Mouse (Mus musculus): ENCODE results near the gene Slc35e2. TPM values are rescaled to one million over a fixed set of nuclear protein-coding genes. Genes with fewer than 3 reads are reported as not detected.
A peak's percentile ranks its signal among the peaks of the same experiment; 100 is the strongest.
"Not testable (repeated sequence)": the region's sequence is repeated elsewhere in the genome, so short reads cannot be mapped to it uniquely, and the experiment has no call there.

Slc35e2 gene
- polyA plus RNA-seq, 1 experiment: 6.3 TPM

- Histone ChIP-seq H3K36me3 (ENCODE audit: control insufficient read depth, insufficient read depth) (peaks cover 12% of the 10 kb centered on the region), H3K4me3 (ENCODE audit: insufficient read depth, poor library complexity, severe bottlenecking) (no peak overlapping the region), H3K27me3 (ENCODE audit: control insufficient read depth, insufficient read depth, insufficient read length) (no peaks in the 10 kb centered on the region), H3K79me2 (ENCODE audit: control insufficient read depth, insufficient read depth) (peaks cover 77% of the 10 kb centered on the region), H3ac (ENCODE audit: control insufficient read depth, insufficient read length, low read depth) (no peak overlapping the region), H3K79me3 (ENCODE audit: low read depth) (peaks cover 70% of the 10 kb centered on the region)
- TF ChIP-seq MYOD1 (IDR thresholded peaks at IDR 0.05; ENCODE audit: control insufficient read depth, insufficient read length, low read depth): no peak
- no peak for TF ChIP-seq CTCF (IDR thresholded peaks at IDR 0.05; ENCODE audit: control insufficient read depth, insufficient read depth, insufficient read length)
- TF ChIP-seq CEBPB (IDR thresholded peaks at IDR 0.05; ENCODE audit: low read depth): no peak
- TF ChIP-seq MYOG (IDR thresholded peaks at IDR 0.05; ENCODE audit: control insufficient read depth, extremely low read depth, insufficient read length): no peak
- no peak for TF ChIP-seq MAX (IDR thresholded peaks at IDR 0.05)
- TF ChIP-seq USF1 (IDR thresholded peaks at IDR 0.05; ENCODE audit: low read depth): no peak
- no peak for TF ChIP-seq FOSL1 (IDR thresholded peaks at IDR 0.05; ENCODE audit: insufficient read depth, low read length, poor library complexity, severe bottlenecking)
Measured at GRCm38 (mm10) chr4:155566555-155566954, 34.7 kb upstream of the Slc35e2 start.

GRCm38 (mm10) chr4:155568170-155568569, 33.0 kb upstream of the Slc35e2 start:
- H3K36me3 ChIP-seq (ENCODE audit: control insufficient read depth, insufficient read depth): peaks cover 12% of the 10 kb centered on the region
- peaks cover 93% of the 10 kb centered on the region for H3K79me2 ChIP-seq (ENCODE audit: control insufficient read depth, insufficient read depth)
- no peak overlapping the region for H3ac ChIP-seq (ENCODE audit: control insufficient read depth, insufficient read length, low read depth)
- H3K27me3 ChIP-seq (ENCODE audit: control insufficient read depth, insufficient read depth, insufficient read length): no peaks in the 10 kb centered on the region
- TF ChIP-seq FOSL1 (IDR thresholded peaks at IDR 0.05; ENCODE audit: insufficient read depth, low read length, poor library complexity, severe bottlenecking): no peak
- no peak for TF ChIP-seq CTCF (IDR thresholded peaks at IDR 0.05; ENCODE audit: control insufficient read depth, insufficient read depth, insufficient read length)
- no peak for TF ChIP-seq MYOG (IDR thresholded peaks at IDR 0.05; ENCODE audit: control insufficient read depth, extremely low read depth, insufficient read length)
- H3K4me3 ChIP-seq (ENCODE audit: insufficient read depth, poor library complexity, severe bottlenecking): no peak overlapping the region
- H3K79me3 ChIP-seq (ENCODE audit: low read depth): peaks cover 86% of the 10 kb centered on the region

GRCm38 (mm10) chr4:155568632-155569370, 32.4 kb upstream of the Slc35e2 start:
- TF ChIP-seq MAX (IDR thresholded peaks at IDR 0.05): no peak
- no peak for TF ChIP-seq MYOG (IDR thresholded peaks at IDR 0.05; ENCODE audit: control insufficient read depth, extremely low read depth, insufficient read length)
- TF ChIP-seq MYOD1 (IDR thresholded peaks at IDR 0.05; ENCODE audit: control insufficient read depth, insufficient read length, low read depth): no peak
- TF ChIP-seq CEBPB (IDR thresholded peaks at IDR 0.05; ENCODE audit: low read depth): no peak
- no peak for TF ChIP-seq USF1 (IDR thresholded peaks at IDR 0.05; ENCODE audit: low read depth)
- no peak for TF ChIP-seq FOSL1 (IDR thresholded peaks at IDR 0.05; ENCODE audit: insufficient read depth, low read length, poor library complexity, severe bottlenecking)
- TF ChIP-seq CTCF (IDR thresholded peaks at IDR 0.05; ENCODE audit: control insufficient read depth, insufficient read depth, insufficient read length): no peak
- Histone ChIP-seq H3K27me3 (ENCODE audit: control insufficient read depth, insufficient read depth, insufficient read length) (no peaks in the 10 kb centered on the region), H3K79me2 (ENCODE audit: control insufficient read depth, insufficient read depth) (peaks cover 100% of the 10 kb centered on the region), H3ac (ENCODE audit: control insufficient read depth, insufficient read length, low read depth) (no peak overlapping the region), H3K79me3 (ENCODE audit: low read depth) (peaks cover 92% of the 10 kb centered on the region), H3K4me3 (ENCODE audit: insufficient read depth, poor library complexity, severe bottlenecking) (no peak overlapping the region), H3K36me3 (ENCODE audit: control insufficient read depth, insufficient read depth) (peaks cover 12% of the 10 kb centered on the region)

- Histone ChIP-seq H3K4me3 (ENCODE audit: insufficient read depth, poor library complexity, severe bottlenecking) (no peak overlapping the region), H3K79me3 (ENCODE audit: low read depth) (peaks cover 95% of the 10 kb centered on the region), H3K36me3 (ENCODE audit: control insufficient read depth, insufficient read depth) (peaks cover 12% of the 10 kb centered on the region), H3ac (ENCODE audit: control insufficient read depth, insufficient read length, low read depth) (no peak overlapping the region), H3K79me2 (ENCODE audit: control insufficient read depth, insufficient read depth) (peaks cover 100% of the 10 kb centered on the region), H3K27me3 (ENCODE audit: control insufficient read depth, insufficient read depth, insufficient read length) (no peaks in the 10 kb centered on the region)
- TF ChIP-seq MAX (IDR thresholded peaks at IDR 0.05): no peak
- TF ChIP-seq USF1 (IDR thresholded peaks at IDR 0.05; ENCODE audit: low read depth): no peak
- no peak for TF ChIP-seq FOSL1 (IDR thresholded peaks at IDR 0.05; ENCODE audit: insufficient read depth, low read length, poor library complexity, severe bottlenecking)
- no peak for TF ChIP-seq MYOG (IDR thresholded peaks at IDR 0.05; ENCODE audit: control insufficient read depth, extremely low read depth, insufficient read length)
- no peak for TF ChIP-seq CTCF (IDR thresholded peaks at IDR 0.05; ENCODE audit: control insufficient read depth, insufficient read depth, insufficient read length)
Measured at GRCm38 (mm10) chr4:155569818-155570217, 31.4 kb upstream of the Slc35e2 start.

- Histone ChIP-seq H3K79me3 (ENCODE audit: low read depth) (peaks cover 95% of the 10 kb centered on the region), H3K36me3 (ENCODE audit: control insufficient read depth, insufficient read depth) (peaks cover 13% of the 10 kb centered on the region), H3K79me2 (ENCODE audit: control insufficient read depth, insufficient read depth) (peaks cover 100% of the 10 kb centered on the region)
- H3K4me3 ChIP-seq (ENCODE audit: insufficient read depth, poor library complexity, severe bottlenecking); H3K27me3 ChIP-seq (ENCODE audit: control insufficient read depth, insufficient read depth, insufficient read length); H3ac ChIP-seq (ENCODE audit: control insufficient read depth, insufficient read length, low read depth): not testable (repeated sequence)
Measured at GRCm38 (mm10) chr4:155570315-155570714, 30.9 kb upstream of the Slc35e2 start.

- H3K27me3 ChIP-seq (ENCODE audit: control insufficient read depth, insufficient read depth, insufficient read length): no peaks in the 10 kb centered on the region
Measured at GRCm38 (mm10) chr4:155571442-155571841, 29.8 kb upstream of the Slc35e2 start.

More at GRCm38 (mm10) chr4:155571442-155571841, 29.8 kb upstream of the Slc35e2 start:
- Histone ChIP-seq H3K79me2 (ENCODE audit: control insufficient read depth, insufficient read depth) (peaks cover 100% of the 10 kb centered on the region), H3ac (ENCODE audit: control insufficient read depth, insufficient read length, low read depth) (peak overlapping the region; percentile 14), H3K36me3 (ENCODE audit: control insufficient read depth, insufficient read depth) (peaks cover 17% of the 10 kb centered on the region), H3K79me3 (ENCODE audit: low read depth) (peaks cover 95% of the 10 kb centered on the region), H3K4me3 (ENCODE audit: insufficient read depth, poor library complexity, severe bottlenecking) (no peak overlapping the region)
- TF ChIP-seq FOSL1 (IDR thresholded peaks at IDR 0.05; ENCODE audit: insufficient read depth, low read length, poor library complexity, severe bottlenecking): peak; percentile 10
- TF ChIP-seq USF1 (IDR thresholded peaks at IDR 0.05; ENCODE audit: low read depth): no peak

Data from C2C12 (cell line).